Mouse (Mus musculus): ENCODE results near the gene Rnf44. TPM values are rescaled to one million over a fixed set of nuclear protein-coding genes. Genes with fewer than 3 reads are reported as not detected.

The Rnf44 gene
- polyA plus RNA-seq, 1 experiment = 197 TPM

- no peak for DNase-seq (ENCODE audit: low read depth)
- TF ChIP-seq POLR2A (IDR thresholded peaks at IDR 0.05; ENCODE audit: borderline replicate concordance, extremely low read depth, insufficient read depth, insufficient read length, poor library complexity, severe bottlenecking) (no peak), CTCF (IDR thresholded peaks at IDR 0.05; ENCODE audit: borderline replicate concordance, extremely low read depth, insufficient read depth, insufficient read length) (no peak)
Measured at GRCm38 (mm10) chr13:54664509-54664908, 29.2 kb downstream of the Rnf44 start.

DNA sequence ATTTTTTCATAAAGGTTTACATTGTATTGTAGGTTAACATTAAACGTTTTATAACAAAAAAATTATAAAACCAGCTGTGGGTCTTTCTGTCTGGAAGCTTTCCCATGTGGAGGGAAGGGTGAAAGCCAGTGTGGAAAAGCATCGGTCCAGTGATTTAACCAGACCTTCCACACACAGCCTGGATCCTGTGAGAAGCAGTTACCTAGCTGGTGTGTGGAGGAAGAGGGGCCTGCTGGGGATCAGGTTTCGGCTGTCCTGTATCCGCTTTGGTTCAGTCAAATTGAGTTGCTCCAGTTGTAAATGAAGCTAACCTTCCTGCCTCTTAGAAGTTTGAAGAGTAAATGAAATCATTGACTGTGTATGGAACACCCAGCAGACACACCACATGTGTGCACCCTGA is 29.7 kb downstream of the Rnf44 start:
- no peak for DNase-seq (ENCODE audit: low read depth)
- no peak for TF ChIP-seq CTCF (IDR thresholded peaks at IDR 0.05; ENCODE audit: borderline replicate concordance, extremely low read depth, insufficient read depth, insufficient read length)
- TF ChIP-seq POLR2A (IDR thresholded peaks at IDR 0.05; ENCODE audit: borderline replicate concordance, extremely low read depth, insufficient read depth, insufficient read length, poor library complexity, severe bottlenecking) = no peak

GRCm38 (mm10) chr13:54661358-54661757 is 32.3 kb downstream of the Rnf44 start:
- DNase-seq (ENCODE audit: low read depth) = no peak
- TF ChIP-seq POLR2A (IDR thresholded peaks at IDR 0.05; ENCODE audit: borderline replicate concordance, extremely low read depth, insufficient read depth, insufficient read length, poor library complexity, severe bottlenecking) (no peak), CTCF (IDR thresholded peaks at IDR 0.05; ENCODE audit: borderline replicate concordance, extremely low read depth, insufficient read depth, insufficient read length) (no peak)

GRCm38 (mm10) chr13:54660877-54661276 is 32.8 kb downstream of the Rnf44 start:
- DNase-seq (ENCODE audit: low read depth) = no peak
- TF ChIP-seq CTCF (IDR thresholded peaks at IDR 0.05; ENCODE audit: borderline replicate concordance, extremely low read depth, insufficient read depth, insufficient read length) = no peak
- no peak for TF ChIP-seq POLR2A (IDR thresholded peaks at IDR 0.05; ENCODE audit: borderline replicate concordance, extremely low read depth, insufficient read depth, insufficient read length, poor library complexity, severe bottlenecking)

- TF ChIP-seq CTCF (IDR thresholded peaks at IDR 0.05; ENCODE audit: borderline replicate concordance, extremely low read depth, insufficient read depth, insufficient read length) (no peak), POLR2A (IDR thresholded peaks at IDR 0.05; ENCODE audit: borderline replicate concordance, extremely low read depth, insufficient read depth, insufficient read length, poor library complexity, severe bottlenecking) (no peak)
- no peak for DNase-seq (ENCODE audit: low read depth)
Measured at GRCm38 (mm10) chr13:54650461-54650860, 43.2 kb downstream of the Rnf44 start.

DNA sequence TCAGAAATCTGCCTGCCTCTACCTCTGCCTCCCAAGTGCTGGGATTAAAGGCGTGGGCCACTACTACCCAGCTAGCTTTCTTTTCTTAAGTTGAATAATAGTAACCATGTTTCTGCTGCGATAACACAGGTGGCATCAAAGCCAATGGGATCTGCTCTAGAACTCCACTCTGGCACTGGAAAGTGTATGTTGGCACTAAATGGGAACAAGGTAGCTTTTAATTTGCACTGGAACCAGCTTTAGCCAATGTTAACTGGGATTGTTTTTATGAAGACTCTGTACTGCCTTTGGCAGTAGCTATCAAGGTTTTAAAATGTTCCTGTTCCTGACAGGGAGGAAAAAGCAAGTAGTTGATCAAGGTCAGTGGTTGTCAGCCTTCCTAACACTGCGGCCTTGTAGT is 58.7 kb downstream of the Rnf44 start:
- DNase-seq (ENCODE audit: low read depth) = no peak
- TF ChIP-seq CTCF (IDR thresholded peaks at IDR 0.05; ENCODE audit: borderline replicate concordance, extremely low read depth, insufficient read depth, insufficient read length) (no peak), POLR2A (IDR thresholded peaks at IDR 0.05; ENCODE audit: borderline replicate concordance, extremely low read depth, insufficient read depth, insufficient read length, poor library complexity, severe bottlenecking) (no peak)

GRCm38 (mm10) chr13:54632731-54633277 is 60.9 kb downstream of the Rnf44 start:
- DNase-seq (ENCODE audit: low read depth) = no peak
- TF ChIP-seq CTCF (IDR thresholded peaks at IDR 0.05; ENCODE audit: borderline replicate concordance, extremely low read depth, insufficient read depth, insufficient read length) = no peak
- no peak for TF ChIP-seq POLR2A (IDR thresholded peaks at IDR 0.05; ENCODE audit: borderline replicate concordance, extremely low read depth, insufficient read depth, insufficient read length, poor library complexity, severe bottlenecking)

Other genes starting within 250 kb of the Rnf44 start
- 42.2 and 47.8 TPM in 2 replicates for gene Thoc3, start 225.1 kb downstream of the Rnf44 start, polyA plus RNA-seq (2012; rRNA removed)
- 30.3 and 36.3 TPM in 2 replicates for gene Simc1, start 190.1 kb downstream of the Rnf44 start, polyA plus RNA-seq (2012; rRNA removed)
- gene 4833439L19Rik, start 128.5 kb downstream of the Rnf44 start, polyA plus RNA-seq (2012; rRNA removed) = 172 and 184 TPM in 2 replicates
- 86.2 and 95.5 TPM in 2 replicates for gene Arl10, start 118.9 kb downstream of the Rnf44 start, polyA plus RNA-seq (2012; rRNA removed)
- gene Nop16, start 103.8 kb downstream of the Rnf44 start, polyA plus RNA-seq (2012; rRNA removed) = 29.8 and 30.8 TPM in 2 replicates
- 140 and 169 TPM in 2 replicates for gene Higd2a, start 103.7 kb downstream of the Rnf44 start, polyA plus RNA-seq (2012; rRNA removed)
- gene Cltb, start 82.6 kb downstream of the Rnf44 start, polyA plus RNA-seq (2012; rRNA removed) = 76.1 and 109 TPM in 2 replicates
- gene Faf2, start 72.1 kb downstream of the Rnf44 start, polyA plus RNA-seq (2012; rRNA removed) = 36.9 and 47.0 TPM in 2 replicates
- 0.05 and 0.16 TPM in 2 replicates for gene Cdhr2, start 7.6 kb upstream of the Rnf44 start, polyA plus RNA-seq (2012; rRNA removed)
- gene Gprin1, start 56.0 kb upstream of the Rnf44 start, polyA plus RNA-seq (2012; rRNA removed) = 77.7 and 109 TPM in 2 replicates
- 45.8 and 73.6 TPM in 2 replicates for gene Sncb, start 72.7 kb upstream of the Rnf44 start, polyA plus RNA-seq (2012; rRNA removed)
- not detected in 2 replicates for gene Eif4e1b, start 90.1 kb upstream of the Rnf44 start, polyA plus RNA-seq (2012; rRNA removed)
- 14.4 and 23.1 TPM in 2 replicates for gene Tspan17, start 95.5 kb upstream of the Rnf44 start, polyA plus RNA-seq (2012; rRNA removed)

All from brain, embryonic 14.5 days (tissue).